Mouse (Mus musculus) kidney, adult 2 months (tissue): Measurements from ENCODE around the gene Mrpl51.

Experiments
- CTCF ChIP-seq: fragments of 200-500 bp; conservative IDR thresholded peaks from 2 replicates; pipeline ENCODE4 v1.5.1; 2011; ENCODE audit warnings: low read depth, mild to moderate bottlenecking, control low read depth, low read length, moderate library complexity, mixed read lengths; ENCODE audit not compliant: insufficient read depth, insufficient read length
- POLR2A ChIP-seq: fragments of 200-500 bp; IDR thresholded peaks from one replicate; pipeline ENCODE4 v1.6.1; 2011; ENCODE audit warnings: low read depth, low read length, control low read depth

GRCm38 (mm10) chr6:125197166-125197565 is 5.6 kb downstream of the Mrpl51 start:
- TF ChIP-seq POLR2A (no peak), CTCF (no peak)
